Mouse (Mus musculus): ENCODE results near the gene Kmt2c.

Gene Kmt2c

DNA sequence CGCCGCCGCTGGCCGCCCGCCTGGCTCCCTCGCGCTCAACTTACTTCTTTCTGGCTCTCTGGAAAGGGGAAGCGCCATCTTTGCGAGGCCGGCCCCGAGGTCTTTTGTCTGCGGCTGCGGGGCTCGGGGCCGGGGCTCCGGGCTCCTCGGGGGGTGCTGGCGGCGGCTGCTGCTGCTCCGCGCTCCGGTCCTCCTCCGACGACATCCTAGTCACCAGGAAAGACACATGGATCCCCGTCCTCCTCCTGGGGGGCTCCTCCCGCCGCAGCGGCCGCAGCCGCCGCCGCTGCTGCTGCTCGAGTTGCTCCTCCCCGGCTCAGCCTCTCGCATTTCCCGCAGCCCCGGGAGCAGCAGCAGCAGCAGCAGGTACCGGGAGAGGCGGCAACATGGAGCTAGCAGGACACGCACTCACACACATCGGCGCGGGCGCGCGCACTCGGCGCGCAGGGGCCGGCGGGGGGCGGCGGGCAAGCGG, at the start of gene Kmt2c:
Gene Kmt2c (minus strand): TSS at position 438 of the 475 bp plus-strand sequence.
- DNase-seq (ENCODE audit: low read depth), result no peak

DNA sequence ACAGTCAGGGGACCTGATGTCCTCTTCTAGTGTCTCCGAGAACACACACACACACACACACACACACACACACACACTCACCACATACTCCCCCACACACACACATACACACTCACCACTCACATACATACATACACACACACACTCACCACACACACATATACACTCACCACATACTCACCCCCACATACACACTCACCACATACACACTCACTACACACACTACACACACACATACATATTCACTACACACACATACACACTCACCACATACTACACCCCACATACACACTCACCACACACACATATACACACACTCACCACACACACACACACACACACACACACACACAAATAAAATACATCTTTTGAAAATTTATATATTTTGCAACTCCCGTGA, 48.3 kb upstream of the Kmt2c start:
- DNase-seq (ENCODE audit: low read depth), result no peak

DNA sequence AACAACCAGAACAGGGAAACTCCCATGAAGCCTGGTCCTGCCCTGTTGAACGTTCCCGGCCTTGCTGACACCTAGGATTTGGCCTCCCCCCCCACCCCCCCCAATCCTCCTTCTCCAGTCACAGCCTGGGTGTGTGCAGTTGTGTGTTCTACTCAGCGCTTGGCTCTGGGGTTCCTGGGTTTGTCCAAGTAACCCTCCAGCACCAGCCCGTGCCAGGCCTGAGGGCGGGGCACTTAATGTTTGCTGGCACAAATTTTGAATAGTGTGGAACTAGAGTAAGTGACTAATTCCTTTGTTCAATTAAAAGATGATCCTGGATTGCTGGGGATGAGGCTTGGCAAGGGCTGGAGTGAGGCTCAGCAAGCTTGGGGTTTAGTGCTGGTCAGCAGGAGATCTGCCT, 46.0 kb upstream of the Kmt2c start:
- no peak for DNase-seq (ENCODE audit: low read depth)

DNA sequence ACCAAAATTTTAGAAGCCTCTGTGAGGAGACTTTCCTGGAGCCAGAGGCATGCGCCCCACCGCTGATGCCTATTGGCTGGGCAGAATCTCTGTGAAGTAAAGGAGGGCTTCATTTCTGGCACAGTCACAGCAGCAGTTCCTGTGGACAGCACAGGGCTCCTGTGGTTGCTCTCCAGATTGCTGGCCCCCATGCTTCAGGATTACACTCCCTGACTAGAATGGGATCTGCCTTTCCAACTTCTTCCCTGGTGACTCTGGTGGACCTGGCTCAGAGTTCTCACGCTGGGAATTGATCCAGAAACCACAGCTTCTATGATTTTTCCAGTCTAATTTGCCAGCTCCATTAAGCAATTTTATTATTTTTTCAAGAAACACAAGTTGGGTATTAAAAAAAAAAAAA, 45.5 kb upstream of the Kmt2c start:
- DNase-seq (ENCODE audit: low read depth), result no peak

DNA sequence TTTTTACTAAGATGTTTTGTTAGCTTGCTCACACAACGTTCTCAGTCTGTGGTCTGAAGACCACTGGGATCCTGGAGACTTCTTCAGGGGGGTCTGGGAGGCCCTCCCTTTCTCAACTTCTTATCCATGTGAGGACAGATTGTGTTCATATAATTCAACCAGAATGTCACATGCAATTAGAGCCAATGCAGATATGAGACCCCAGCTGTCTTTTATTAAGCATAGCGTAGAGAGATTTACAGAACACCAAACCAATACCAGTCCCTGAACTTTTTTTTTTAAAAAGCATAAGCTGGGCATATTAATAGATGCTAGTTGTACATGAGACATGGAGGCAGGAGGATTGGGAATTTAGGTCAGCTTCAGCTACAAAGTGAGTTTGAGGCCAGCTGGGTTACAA, 43.1 kb upstream of the Kmt2c start:
- DNase-seq (ENCODE audit: low read depth), result no peak

DNA sequence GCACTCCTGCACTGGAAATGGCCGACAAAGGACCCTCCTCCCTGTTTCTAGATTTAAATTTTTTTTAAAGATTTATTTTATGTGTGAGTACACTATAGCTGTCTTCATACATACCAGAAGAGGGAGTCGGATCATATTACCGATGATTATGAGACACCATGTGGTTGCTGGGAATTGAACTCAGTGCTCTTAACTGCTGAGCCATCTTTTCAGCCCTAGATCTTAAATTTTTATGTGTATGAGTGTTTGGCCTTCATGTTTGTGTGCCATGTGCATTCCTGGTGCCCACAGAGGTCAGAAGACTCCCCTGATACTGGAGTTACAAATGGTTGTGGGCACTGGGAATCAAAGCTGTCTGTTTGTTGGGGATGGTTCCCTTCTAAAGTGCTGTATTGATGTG, 42.3 kb upstream of the Kmt2c start:
- DNase-seq (ENCODE audit: low read depth), result no peak

DNA sequence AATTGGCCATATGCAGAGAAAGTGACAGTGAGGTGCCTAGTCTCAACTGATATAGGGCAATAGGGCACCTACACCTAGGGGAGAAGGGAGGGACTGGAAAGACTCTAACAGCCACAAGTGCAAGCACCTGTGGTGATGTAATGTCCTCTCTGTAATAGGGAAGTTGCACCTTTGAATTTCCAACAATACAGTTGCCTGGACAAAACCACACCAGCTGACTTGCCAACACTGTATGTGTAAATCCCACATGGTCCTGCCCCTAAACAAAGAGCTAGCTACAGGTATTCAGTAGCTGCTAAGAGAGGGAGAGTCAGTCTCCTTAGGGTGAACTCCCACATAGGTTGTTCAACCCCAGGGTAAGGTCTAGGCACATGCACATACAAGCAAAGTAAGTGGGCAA, 41.8 kb upstream of the Kmt2c start:
- no peak for DNase-seq (ENCODE audit: low read depth)

DNA sequence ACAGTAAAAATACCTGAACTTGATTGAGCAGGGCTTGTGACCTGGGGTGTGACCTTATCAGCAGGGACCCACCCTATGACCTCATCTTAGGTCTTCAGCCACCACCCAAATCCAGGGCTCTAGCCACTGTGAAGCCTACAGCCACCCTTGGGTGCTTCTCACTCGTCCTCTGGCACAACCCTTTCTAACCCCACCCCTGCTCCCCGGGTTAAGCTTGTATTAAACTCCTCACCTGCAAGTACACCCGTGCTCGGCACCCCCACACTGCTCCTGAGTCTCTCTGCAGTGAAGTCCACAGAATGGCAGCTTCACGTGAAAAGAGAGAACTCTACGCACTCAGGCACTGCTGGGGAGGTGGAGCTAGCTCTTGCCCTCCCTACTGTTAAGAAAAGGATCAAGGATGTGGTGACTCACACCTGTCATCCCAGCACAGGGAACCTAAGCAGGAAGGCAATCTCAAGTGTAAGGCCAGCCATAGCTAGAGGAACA, 38.4 kb upstream of the Kmt2c start:
- peak; percentile 36 for DNase-seq (ENCODE audit: low read depth)

DNA sequence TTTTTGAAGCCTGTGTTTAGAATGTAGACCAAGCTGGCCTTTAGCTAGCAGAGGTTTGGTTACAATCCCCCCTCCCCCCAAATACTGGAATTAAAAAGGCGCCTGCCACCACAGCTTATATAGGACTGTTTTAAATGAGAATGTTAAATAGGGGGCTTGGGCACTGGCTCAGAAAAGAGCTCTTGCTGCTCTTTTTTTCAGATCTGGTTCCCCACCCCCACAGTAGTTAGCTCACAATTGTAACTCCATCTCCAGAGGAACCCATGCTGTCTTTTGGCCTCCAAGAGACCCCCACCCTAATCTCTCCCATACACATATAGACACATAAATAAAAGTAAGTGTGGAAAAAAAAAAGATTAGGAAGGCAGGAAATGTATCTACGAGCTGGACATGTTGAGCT, 37.9 kb upstream of the Kmt2c start:
- DNase-seq (ENCODE audit: low read depth), result no peak

DNA sequence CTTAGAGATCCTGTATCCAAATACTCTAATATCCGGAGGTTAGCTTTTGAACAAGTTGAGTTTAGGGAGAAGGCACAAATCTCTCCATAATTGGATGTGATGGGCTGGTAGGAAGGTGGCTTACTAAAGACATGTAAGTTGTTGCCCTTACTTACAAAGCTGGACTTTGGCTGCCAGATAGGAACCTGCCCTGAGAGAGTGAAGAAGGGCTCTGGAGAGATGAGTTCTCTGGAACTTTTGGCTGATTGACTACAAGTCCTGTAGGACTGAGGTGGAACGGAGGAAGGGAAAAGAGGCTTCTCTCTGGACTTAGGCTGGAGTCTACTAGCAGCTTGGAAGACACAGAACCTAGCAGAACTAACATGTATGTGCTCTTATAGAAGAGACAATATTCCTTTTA, 37.0 kb upstream of the Kmt2c start:
- no peak for DNase-seq (ENCODE audit: low read depth)

DNA sequence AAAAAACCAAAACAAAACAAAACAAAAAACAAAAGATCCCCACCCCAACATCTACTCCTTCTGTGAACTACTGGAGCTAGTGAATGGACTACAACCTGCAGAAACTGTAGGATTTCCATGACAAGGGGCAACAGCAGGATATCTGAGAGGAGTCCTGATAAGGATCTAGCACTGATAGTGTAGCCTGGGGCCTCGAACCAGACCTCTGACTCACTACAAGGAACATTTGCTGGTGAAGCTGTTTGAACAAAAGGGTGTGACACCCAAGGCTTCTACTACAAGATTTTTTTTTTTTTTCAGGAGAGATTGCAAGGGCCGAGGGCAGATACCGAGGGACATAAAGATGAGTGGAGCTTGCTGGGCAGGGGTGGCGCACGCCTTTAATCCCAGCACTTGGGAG, 34.7 kb upstream of the Kmt2c start:
- no peak for DNase-seq (ENCODE audit: low read depth)

DNA sequence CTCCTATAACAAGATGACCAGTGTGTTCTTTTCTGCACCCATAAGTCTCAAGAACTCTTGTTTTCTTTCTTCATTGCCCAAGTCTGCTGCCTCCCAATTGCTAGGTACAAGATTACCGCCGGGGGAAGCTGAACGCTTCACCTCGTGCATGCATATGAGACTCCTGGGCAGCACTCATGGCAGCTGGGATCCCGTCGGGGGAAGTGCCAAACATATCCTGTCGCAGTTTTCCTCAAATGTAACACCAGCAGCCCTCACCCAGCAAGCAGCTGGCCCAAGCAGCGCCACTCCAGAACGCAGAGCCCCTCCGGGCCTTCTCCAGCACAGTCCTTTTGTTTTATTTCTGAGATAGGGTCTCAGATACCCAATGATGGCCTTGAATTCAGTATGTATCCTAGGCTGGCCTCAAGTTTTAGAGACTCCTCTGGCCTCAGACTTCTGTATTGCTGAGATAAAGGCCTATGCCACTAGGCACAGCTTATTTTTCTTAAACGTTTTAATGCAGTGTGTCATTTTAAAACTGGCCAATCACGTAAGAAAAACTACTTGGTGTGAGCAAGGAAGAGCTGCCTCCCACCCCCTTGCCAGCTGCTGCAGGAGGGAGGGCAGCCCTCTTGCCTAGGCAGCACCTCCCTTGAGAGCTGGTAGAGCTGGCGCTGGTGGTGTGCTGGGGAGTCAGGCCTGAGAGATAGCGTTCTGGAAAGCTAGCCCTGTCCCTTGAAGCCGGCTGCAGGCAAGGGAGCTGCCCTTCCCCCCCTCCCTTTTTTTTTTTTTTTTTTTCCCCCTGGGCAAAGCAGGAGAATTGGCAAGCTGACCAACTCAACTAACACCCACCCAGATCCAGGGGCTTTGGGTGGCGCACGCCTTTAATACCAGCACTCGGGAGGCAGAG, 33.9 kb upstream of the Kmt2c start:
- peak; percentile 51 for DNase-seq (ENCODE audit: low read depth)

DNA sequence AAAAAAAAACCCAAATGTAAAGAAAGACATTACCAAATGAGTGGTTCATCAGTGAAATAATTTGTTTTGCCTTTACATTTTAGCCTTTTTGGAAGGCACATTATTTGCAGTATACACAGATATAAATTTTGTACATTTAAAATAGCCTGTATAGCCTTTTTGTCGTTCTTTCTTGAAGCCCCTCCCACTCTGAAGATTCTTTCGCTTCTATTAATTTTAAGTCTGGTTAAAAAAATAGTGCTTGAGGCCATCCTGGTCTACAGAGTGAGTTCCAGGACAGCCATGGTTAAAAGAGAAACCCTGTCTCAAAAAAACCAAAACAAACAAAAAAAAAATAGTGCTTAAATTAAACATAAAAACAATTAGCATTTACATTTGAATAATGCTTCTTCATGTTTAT, 32.0 kb upstream of the Kmt2c start:
- peak; percentile 27 for DNase-seq (ENCODE audit: low read depth)

DNA sequence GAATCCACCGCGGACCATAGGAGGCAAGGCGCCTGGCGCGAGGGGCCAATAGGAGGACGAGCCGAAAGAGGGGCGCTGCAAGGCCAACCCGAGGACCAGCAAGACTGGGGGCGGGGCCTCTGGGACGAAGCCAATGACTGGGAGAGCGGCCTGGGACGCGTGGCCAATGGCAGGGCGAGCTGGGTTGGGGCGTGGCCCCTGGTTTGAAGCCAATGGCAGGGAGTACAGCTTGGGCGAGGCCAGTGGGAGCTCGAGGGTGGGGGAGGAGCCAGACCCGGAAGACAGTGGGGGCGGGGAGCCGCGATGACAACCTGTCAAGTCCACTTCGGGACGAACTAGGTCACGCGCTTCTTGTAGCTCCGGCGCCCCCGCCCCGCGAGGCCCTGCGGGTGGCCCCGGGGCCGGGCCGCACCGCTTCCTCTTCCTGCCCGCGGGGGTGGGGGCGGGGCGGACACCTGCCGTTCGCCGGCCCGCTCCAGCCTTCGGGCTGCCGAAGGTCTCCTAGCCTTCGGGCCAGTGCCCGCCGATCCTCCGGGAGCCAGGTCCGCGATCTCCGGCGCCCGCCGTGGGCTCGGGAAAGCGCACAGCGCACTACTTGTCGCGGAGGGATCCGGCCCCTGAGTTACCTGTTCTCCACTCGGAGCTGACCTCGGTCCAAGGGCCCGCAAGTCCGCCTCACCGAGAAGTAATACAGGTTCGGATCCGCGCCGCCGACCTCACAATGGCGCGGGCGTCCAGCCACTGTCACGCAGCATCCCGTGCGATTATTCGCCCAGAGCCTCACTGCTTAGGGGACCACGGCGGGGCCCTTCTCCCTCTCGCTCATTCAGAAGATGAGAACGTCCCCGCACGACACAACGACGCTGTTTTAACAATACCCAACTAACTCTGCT, 31.2 kb upstream of the Kmt2c start:
- DNase-seq (ENCODE audit: low read depth), result peak; percentile 99

DNA sequence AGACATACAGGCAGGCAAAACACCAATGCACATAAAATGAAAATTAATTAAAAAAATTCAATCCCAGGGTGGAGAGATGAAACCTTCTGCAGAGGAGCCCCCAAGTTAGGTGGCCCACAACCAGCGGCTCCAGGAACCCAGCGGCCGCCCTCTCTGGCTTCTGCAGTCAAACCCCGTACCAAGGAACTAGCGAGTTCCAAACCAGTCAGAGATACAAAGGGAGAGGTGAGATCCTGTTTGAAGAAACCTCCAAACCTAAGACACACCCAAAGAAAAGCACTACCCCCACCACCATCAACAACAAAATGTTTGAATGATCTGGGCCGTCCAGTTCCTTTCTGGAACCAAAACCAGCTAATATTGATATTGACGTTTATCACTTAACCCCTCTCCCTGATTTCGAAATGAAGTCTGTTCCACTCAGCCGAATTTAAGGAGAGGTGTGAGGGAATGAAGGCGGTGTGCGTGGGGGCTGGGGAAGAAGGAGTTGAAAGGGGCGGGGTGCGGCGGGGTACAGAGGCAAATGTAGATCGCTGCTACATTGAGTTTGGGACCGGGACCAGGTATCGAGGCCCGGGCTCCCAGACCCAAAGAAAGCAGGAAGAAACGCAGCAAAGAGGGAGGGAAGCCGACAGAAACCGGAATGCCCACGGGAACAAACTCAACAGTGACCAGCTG, 30.4 kb upstream of the Kmt2c start:
- no peak for DNase-seq (ENCODE audit: low read depth)

DNA sequence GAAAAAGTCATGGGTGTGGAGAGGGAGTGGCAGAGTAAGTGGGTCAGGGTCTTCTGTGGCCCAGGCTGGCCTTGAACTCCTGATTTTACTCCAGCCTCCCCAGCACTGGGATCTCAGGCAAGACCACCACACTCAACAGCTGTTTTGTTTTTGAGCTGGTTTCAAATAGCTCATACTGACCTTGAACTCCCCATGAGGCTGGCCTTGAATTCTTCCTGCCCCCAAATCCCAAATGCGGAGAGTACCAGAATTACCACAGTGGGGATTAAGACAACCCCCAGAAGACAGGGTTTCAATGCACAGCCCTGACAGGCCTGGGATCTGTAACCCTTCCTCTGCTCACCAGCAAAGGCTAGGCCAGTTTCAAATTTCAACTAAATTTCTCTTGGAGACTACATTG, 29.4 kb upstream of the Kmt2c start:
- no peak for DNase-seq (ENCODE audit: low read depth)

DNA sequence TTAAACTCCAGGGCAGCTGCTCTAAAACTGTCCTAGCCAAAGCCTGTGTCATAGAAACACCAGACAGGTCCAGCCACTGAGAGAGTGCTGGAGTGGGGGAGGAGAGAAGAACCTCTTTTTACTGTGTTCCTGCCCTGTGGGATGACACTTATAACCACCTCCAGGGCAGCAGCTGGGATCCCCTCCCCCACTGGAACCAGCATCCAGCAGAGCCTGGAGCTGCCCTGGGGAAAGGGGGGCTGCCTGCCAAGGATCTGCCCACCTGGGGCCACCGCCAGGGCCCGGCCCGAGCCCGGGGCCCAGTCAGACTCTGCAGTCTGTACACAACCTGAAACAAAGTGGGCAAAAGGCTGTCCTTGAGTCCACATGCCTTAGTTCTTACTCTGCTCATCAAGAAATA, 28.3 kb upstream of the Kmt2c start:
- DNase-seq (ENCODE audit: low read depth), result no peak

DNA sequence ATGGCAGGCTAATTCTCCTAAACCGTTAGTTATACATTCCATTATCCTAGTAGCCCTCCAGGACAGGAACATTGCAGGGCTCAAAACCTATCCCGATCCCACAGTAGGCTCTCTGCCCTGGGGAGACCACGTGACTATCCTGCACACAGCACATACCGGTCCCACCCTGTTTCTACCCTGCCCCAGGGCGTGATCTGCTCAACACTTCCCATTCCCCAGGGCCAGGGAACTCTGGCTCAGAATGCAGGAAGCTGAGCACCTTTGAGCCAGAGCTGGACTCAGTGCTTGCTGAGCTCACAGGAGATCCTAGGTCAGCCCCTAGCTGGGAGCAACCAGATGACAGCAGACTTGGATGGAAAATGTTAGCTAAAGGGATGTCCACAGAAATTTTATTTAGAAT, 27.5 kb upstream of the Kmt2c start:
- no peak for DNase-seq (ENCODE audit: low read depth)

DNA sequence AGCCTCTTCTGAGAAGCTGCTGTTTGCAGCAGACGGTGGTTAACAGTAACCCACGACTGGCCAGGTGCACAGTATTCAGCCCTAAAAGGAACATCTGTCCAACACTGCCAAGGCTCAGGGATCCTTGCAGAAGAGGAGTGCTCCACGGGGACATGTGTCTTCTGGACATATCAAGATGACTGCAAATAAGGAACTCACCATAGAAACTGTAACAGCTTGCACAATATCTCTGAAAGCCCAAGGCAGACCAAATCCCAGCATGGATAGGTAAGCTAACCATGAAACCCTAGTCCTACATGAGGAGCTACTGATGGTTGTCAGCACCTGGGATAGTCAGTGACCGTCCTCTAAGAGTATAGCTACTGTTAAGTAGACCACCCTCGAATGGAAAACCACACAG, 22.9 kb upstream of the Kmt2c start:
- DNase-seq (ENCODE audit: low read depth), result no peak

DNA sequence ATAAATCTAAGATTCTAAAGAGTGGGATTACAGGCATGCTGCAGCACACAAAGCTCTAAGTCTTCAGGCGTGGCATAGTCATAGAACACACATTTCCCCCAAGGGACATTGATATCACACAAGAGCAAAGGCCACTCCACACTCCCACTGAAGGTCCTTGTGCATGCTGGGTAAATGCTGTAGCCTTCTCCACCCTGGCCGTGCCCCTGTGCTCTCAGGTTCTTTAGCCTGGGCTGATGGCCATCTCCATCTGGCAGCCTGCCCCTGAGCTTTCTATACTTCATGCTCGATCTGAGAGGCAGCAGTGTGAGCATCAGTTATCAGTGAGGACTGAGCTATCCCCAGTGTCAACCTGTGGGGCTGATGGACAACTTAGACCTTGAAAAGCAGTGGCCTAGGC, 21.2 kb upstream of the Kmt2c start:
- DNase-seq (ENCODE audit: low read depth), result no peak

DNA sequence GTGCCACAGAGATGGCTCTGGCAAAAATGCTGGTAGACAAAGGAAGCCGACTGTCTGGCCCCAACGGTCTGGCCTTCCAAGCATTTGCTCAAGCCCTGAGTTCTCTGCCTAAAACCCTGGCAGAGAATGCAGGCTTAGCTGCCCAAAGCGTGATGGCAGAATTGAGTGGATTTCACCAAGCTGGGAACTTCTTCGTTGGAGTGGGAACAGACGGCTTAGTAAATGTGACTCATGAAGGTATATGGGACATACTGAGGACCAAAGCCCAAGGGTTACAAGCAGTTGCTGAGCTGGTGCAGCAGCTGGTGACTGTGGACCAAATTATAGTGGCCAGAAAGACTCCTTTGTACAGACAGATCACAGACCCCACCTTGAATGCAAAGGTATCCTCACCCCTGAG, 19.0 kb upstream of the Kmt2c start:
- no peak for DNase-seq (ENCODE audit: low read depth)

DNA sequence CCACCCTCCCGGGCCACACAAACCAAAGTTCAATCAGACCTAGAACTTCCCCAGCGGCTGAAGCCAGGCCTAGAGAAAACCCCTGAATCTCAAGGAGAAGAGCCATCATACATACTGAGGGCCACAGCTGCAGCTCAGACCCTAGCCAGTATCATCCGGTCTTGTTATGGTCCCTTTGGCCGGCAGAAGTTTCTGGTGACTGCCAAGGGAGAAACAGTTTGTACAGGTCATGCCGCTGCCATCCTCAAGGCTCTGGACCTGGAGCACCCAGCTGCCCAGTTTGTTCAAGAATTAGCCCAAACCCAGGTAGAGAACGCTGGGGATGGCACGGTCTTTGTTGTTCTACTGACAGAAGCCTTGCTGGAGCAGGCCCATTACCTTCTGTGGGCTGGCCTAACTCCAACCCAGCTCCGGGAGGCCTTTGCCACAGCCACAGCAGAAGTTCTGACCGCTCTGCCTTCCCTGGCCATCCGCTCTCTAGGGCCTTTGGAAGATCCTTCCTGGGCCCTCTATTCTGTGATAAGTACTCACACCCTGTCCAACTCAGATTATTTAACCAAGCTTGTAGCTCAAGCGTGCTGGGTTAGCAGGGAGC, 17.8 kb upstream of the Kmt2c start:
- no peak for DNase-seq (ENCODE audit: low read depth)

Data from c-Kit-positive CD71-positive TER-119-negative erythroid progenitor cells, embryonic 14.5 days (primary cell).